Mouse (Mus musculus) midbrain, embryonic 10.5 days (tissue): ENCODE measurements at regions not wholly inside any gene's neighbourhood (a gene's known extent, or its start where the extent isn't known, plus 50 kb on each side); places are given as distances from the start of the nearest gene placed in this dataset.

Experiments
- DNase-seq: peaks from one replicate; pipeline ENCODE4 v3.0.0-alpha.2; 2017; ENCODE audit warnings: low spot score
- H3K27ac ChIP-seq: fragments of 300-500 bp; sonication (generic); replicated peaks from 2 replicates; pipeline ENCODE4 v1.5.1; 2016; ENCODE audit warnings: mild to moderate bottlenecking
- H3K27me3 ChIP-seq: fragments of 300-500 bp; sonication (generic); 2 replicates; pipeline ENCODE4 v1.6.1; 2016; ENCODE audit warnings: low read depth, mild to moderate bottlenecking; ENCODE audit not compliant: poor library complexity, severe bottlenecking
- H3K36me3 ChIP-seq: fragments of 300-500 bp; sonication (generic); 2 replicates; pipeline ENCODE4 v1.6.1; 2016; ENCODE audit warnings: mild to moderate bottlenecking, moderate library complexity
- H3K4me1 ChIP-seq: fragments of 300-500 bp; sonication (generic); 2 replicates; pipeline ENCODE4 v1.6.1; 2016
- H3K4me3 ChIP-seq: fragments of 300-500 bp; sonication (generic); 2 replicates; pipeline ENCODE4 v1.5.1; 2016; ENCODE audit warnings: mild to moderate bottlenecking, moderate library complexity
- H3K9me3 ChIP-seq: fragments of 300-500 bp; sonication (generic); replicated peaks from 2 replicates; pipeline ENCODE4 v1.6.1; 2016; ENCODE audit warnings: mild to moderate bottlenecking
- WGBS: fragments of 180-500 bp; shearing (Covaris S2); methylation state at CpG from one replicate; pipeline ENCODE4 v1.1.7; 2016; 5-methylcytosine and 5-hydroxymethylcytosine counted together

GRCm38 (mm10) chr13:101860704-101861103 lies 92.7 kb upstream of the Pik3r1 start:
- no peak overlapping the region for H3K4me3 ChIP-seq
- no peaks in the 10 kb centered on the region for H3K4me1 ChIP-seq
- 92% methylated on average over 4 of the region's 4 CpGs for WGBS
- no peaks in the 10 kb centered on the region for H3K27me3 ChIP-seq
- H3K27ac ChIP-seq, result no peak overlapping the region
- H3K9me3 ChIP-seq, result no peaks in the 10 kb centered on the region
- H3K36me3 ChIP-seq, result no peaks in the 10 kb centered on the region
- no peak for DNase-seq

- Histone ChIP-seq H3K4me1 (no peaks in the 10 kb centered on the region), H3K4me3 (no peak overlapping the region), H3K36me3 (no peaks in the 10 kb centered on the region), H3K9me3 (no peaks in the 10 kb centered on the region), H3K27me3 (no peaks in the 10 kb centered on the region), H3K27ac (no peak overlapping the region)
- 87% methylated on average over 13 of the region's 13 CpGs for WGBS
- no peak for DNase-seq
Observed at GRCm38 (mm10) chr13:101862011-101862410, 94.0 kb upstream of the Pik3r1 start.

GRCm38 (mm10) chr13:101863015-101863414 lies 95.0 kb upstream of the Pik3r1 start:
- no peak overlapping the region for H3K27ac ChIP-seq
- no peaks in the 10 kb centered on the region for H3K4me1 ChIP-seq
- 87% methylated on average over 7 of the region's 7 CpGs for WGBS
- no peak for DNase-seq
- no peak overlapping the region for H3K4me3 ChIP-seq
- H3K36me3 ChIP-seq, result no peaks in the 10 kb centered on the region
- H3K9me3 ChIP-seq, result no peaks in the 10 kb centered on the region
- H3K27me3 ChIP-seq, result no peaks in the 10 kb centered on the region

- WGBS, result 73% methylated on average over 2 of the region's 2 CpGs
- Histone ChIP-seq H3K27ac (no peak overlapping the region), H3K4me1 (no peaks in the 10 kb centered on the region), H3K36me3 (no peaks in the 10 kb centered on the region), H3K27me3 (no peaks in the 10 kb centered on the region), H3K9me3 (no peaks in the 10 kb centered on the region), H3K4me3 (no peak overlapping the region)
- no peak for DNase-seq
Observed at GRCm38 (mm10) chr13:101863602-101864001, 95.6 kb upstream of the Pik3r1 start.

GRCm38 (mm10) chr13:101866843-101867242 lies 98.8 kb upstream of the Pik3r1 start:
- Histone ChIP-seq H3K27me3 (no peaks in the 10 kb centered on the region), H3K4me3 (no peak overlapping the region), H3K36me3 (no peaks in the 10 kb centered on the region), H3K27ac (no peak overlapping the region), H3K4me1 (no peaks in the 10 kb centered on the region), H3K9me3 (no peaks in the 10 kb centered on the region)
- 87% methylated on average over 4 of the region's 4 CpGs for WGBS
- no peak for DNase-seq

GRCm38 (mm10) chr13:101874761-101875160 lies 106.7 kb upstream of the Pik3r1 start:
- H3K4me3 ChIP-seq, result no peak overlapping the region
- H3K27me3 ChIP-seq, result no peaks in the 10 kb centered on the region
- WGBS, result 92% methylated on average over 4 of the region's 4 CpGs

GRCm38 (mm10) chr13:101876069-101876468 lies 108.1 kb upstream of the Pik3r1 start:
- 94% methylated on average over 2 of the region's 2 CpGs for WGBS
- Histone ChIP-seq H3K4me1 (no peaks in the 10 kb centered on the region), H3K36me3 (no peaks in the 10 kb centered on the region), H3K27ac (no peak overlapping the region), H3K4me3 (no peak overlapping the region), H3K9me3 (no peaks in the 10 kb centered on the region), H3K27me3 (no peaks in the 10 kb centered on the region)
- no peak for DNase-seq

More at GRCm38 (mm10) chr13:101874761-101875160, 106.7 kb upstream of the Pik3r1 start:
- Histone ChIP-seq H3K27ac (no peak overlapping the region), H3K36me3 (no peaks in the 10 kb centered on the region), H3K4me1 (no peaks in the 10 kb centered on the region), H3K9me3 (no peaks in the 10 kb centered on the region)
- no peak for DNase-seq

GRCm38 (mm10) chr13:101876601-101877000 lies 108.6 kb upstream of the Pik3r1 start:
- Histone ChIP-seq H3K27ac (no peak overlapping the region), H3K9me3 (no peaks in the 10 kb centered on the region), H3K4me3 (no peak overlapping the region), H3K27me3 (no peaks in the 10 kb centered on the region), H3K36me3 (no peaks in the 10 kb centered on the region), H3K4me1 (no peaks in the 10 kb centered on the region)
- no peak for DNase-seq
- WGBS, result 84% methylated on average over 3 of the region's 3 CpGs

- no peak for DNase-seq
- Histone ChIP-seq H3K36me3 (no peaks in the 10 kb centered on the region), H3K4me3 (no peak overlapping the region), H3K9me3 (no peaks in the 10 kb centered on the region), H3K27ac (no peak overlapping the region), H3K4me1 (no peaks in the 10 kb centered on the region), H3K27me3 (no peaks in the 10 kb centered on the region)
Observed at GRCm38 (mm10) chr13:101878168-101878567, 110.2 kb upstream of the Pik3r1 start.

GRCm38 (mm10) chr13:101879561-101880081 lies 111.6 kb upstream of the Pik3r1 start:
- DNase-seq, result no peak

GRCm38 (mm10) chr13:101883177-101883576 lies 115.2 kb upstream of the Pik3r1 start:
- Histone ChIP-seq H3K27me3 (no peaks in the 10 kb centered on the region), H3K4me1 (no peaks in the 10 kb centered on the region), H3K27ac (no peak overlapping the region), H3K36me3 (no peaks in the 10 kb centered on the region), H3K9me3 (no peaks in the 10 kb centered on the region), H3K4me3 (no peak overlapping the region)
- DNase-seq, result no peak

More at GRCm38 (mm10) chr13:101879561-101880081, 111.6 kb upstream of the Pik3r1 start:
- H3K9me3 ChIP-seq, result no peaks in the 10 kb centered on the region
- 85% methylated on average over 8 of the region's 8 CpGs for WGBS
- H3K4me3 ChIP-seq, result no peak overlapping the region
- no peak overlapping the region for H3K27ac ChIP-seq
- no peaks in the 10 kb centered on the region for H3K27me3 ChIP-seq
- no peaks in the 10 kb centered on the region for H3K4me1 ChIP-seq
- no peaks in the 10 kb centered on the region for H3K36me3 ChIP-seq

- no peaks in the 10 kb centered on the region for H3K27me3 ChIP-seq
- H3K4me3 ChIP-seq, result no peak overlapping the region
- H3K9me3 ChIP-seq, result no peaks in the 10 kb centered on the region
- WGBS, result 89% methylated on average over 3 of the region's 3 CpGs
- no peaks in the 10 kb centered on the region for H3K4me1 ChIP-seq
- no peak overlapping the region for H3K27ac ChIP-seq
- no peaks in the 10 kb centered on the region for H3K36me3 ChIP-seq
- DNase-seq, result no peak
Observed at GRCm38 (mm10) chr13:101884752-101885151, 116.7 kb upstream of the Pik3r1 start.

- Histone ChIP-seq H3K9me3 (no peaks in the 10 kb centered on the region), H3K36me3 (no peaks in the 10 kb centered on the region), H3K27ac (no peak overlapping the region), H3K4me3 (no peak overlapping the region), H3K4me1 (peaks cover 8% of the 10 kb centered on the region; the same call in 1 of the 2 replicates), H3K27me3 (no peaks in the 10 kb centered on the region)
- no peak for DNase-seq
- WGBS, result 86% methylated on average over 4 of the region's 4 CpGs
Observed at GRCm38 (mm10) chr13:101891473-101891872, 123.5 kb upstream of the Pik3r1 start.

GRCm38 (mm10) chr13:101893035-101893600 lies 125.1 kb upstream of the Pik3r1 start:
- Histone ChIP-seq H3K9me3 (no peaks in the 10 kb centered on the region), H3K27me3 (no peaks in the 10 kb centered on the region), H3K4me3 (no peak overlapping the region), H3K36me3 (no peaks in the 10 kb centered on the region), H3K4me1 (peaks cover 8% of the 10 kb centered on the region; the same call in 1 of the 2 replicates), H3K27ac (no peak overlapping the region)
- no peak for DNase-seq
- 88% methylated on average over 10 of the region's 10 CpGs for WGBS
